Mouse (Mus musculus) embryonic facial prominence, embryonic 11.5 days (tissue): Measurements from ENCODE around the gene Haus4. TPM values are rescaled to one million over a fixed set of nuclear protein-coding genes. Genes with fewer than 3 reads are reported as not detected.
A peak's percentile ranks its signal among the peaks of the same experiment; 100 is the strongest.

ENCODE experiments used
- ATAC-seq: fragments of 200-750 bp; cut with Nextera tagmentation; replicated peaks from 2 replicates; pipeline ENCODE4 v1.8.0; 2017; ENCODE audit warnings: low read depth; ENCODE audit not compliant: insufficient number of reproducible peaks, low FRiP score, low TSS enrichment
- DNase-seq: peaks from one replicate; pipeline ENCODE4 v3.0.0-alpha.2; 2015; ENCODE audit warnings: low spot score
- H3K27ac ChIP-seq: fragments of 300-500 bp; sonication (generic); replicated peaks from 2 replicates; pipeline ENCODE4 v1.5.1; 2014; ENCODE audit warnings: mild to moderate bottlenecking, low read depth, low read length, control low read depth
- H3K27me3 ChIP-seq: fragments of 300-500 bp; sonication (generic); 2 replicates; pipeline ENCODE4 v1.6.1; 2014; ENCODE audit warnings: mild to moderate bottlenecking, low read length, moderate library complexity, mixed read lengths; ENCODE audit not compliant: control insufficient read depth, insufficient read depth
- H3K36me3 ChIP-seq: fragments of 300-500 bp; sonication (generic); replicated peaks from 2 replicates; pipeline ENCODE4 v1.6.1; 2014; ENCODE audit warnings: low read depth, mild to moderate bottlenecking, low read length, moderate library complexity, mixed read lengths; ENCODE audit not compliant: control insufficient read depth, insufficient read depth
- H3K4me1 ChIP-seq: fragments of 300-500 bp; sonication (generic); 2 replicates; pipeline ENCODE4 v1.6.1; 2014; ENCODE audit warnings: low read length, mixed read lengths; ENCODE audit not compliant: control insufficient read depth, insufficient read depth
- H3K4me2 ChIP-seq: fragments of 300-500 bp; sonication (generic); 2 replicates; pipeline ENCODE4 v1.6.1; 2014; ENCODE audit warnings: low read depth, mild to moderate bottlenecking, control low read depth, low read length, moderate library complexity
- H3K4me3 ChIP-seq: fragments of 300-500 bp; sonication (generic); 2 replicates; pipeline ENCODE4 v1.5.1; 2014; ENCODE audit warnings: low read depth, low read length, control low read depth
- H3K9ac ChIP-seq: fragments of 300-500 bp; sonication (generic); replicated peaks from 2 replicates; pipeline ENCODE4 v1.6.1; 2014; ENCODE audit warnings: mild to moderate bottlenecking, control low read depth, low read length
- H3K9me3 ChIP-seq: fragments of 300-500 bp; sonication (generic); replicated peaks from 2 replicates; pipeline ENCODE4 v1.6.1; 2016; ENCODE audit warnings: mild to moderate bottlenecking, low read length, inconsistent platforms, mixed read lengths; ENCODE audit not compliant: control insufficient read depth
- WGBS: fragments of 180-500 bp; shearing (Covaris S2); extraction: QIAGEN DNeasy Blood & Tissue Kit; methylation state at CpG from one replicate; pipeline ENCODE4 v1.1.7; 2014; 5-methylcytosine and 5-hydroxymethylcytosine counted together
- polyA plus RNA-seq: library from polyadenylated mRNA; unstranded; fragments of >200 nt; fragmentation: Nextera tagmentation; extraction: Ambion mirVana; gene quantifications from 2 replicates; pipeline ENCODE4 v1.2.1, GENCODE M21; 2014

Gene Haus4
- polyA plus RNA-seq, 1 experiment from 2014 or later: 43.4 TPM

GRCm38 (mm10) chr14:54594055-54594454 is 39.6 kb upstream of the Haus4 start:
- no peak overlapping the region for H3K27ac ChIP-seq
- H3K4me1 ChIP-seq: no peaks in the 10 kb centered on the region
- ATAC-seq: no peak
- no peak for DNase-seq
- H3K9me3 ChIP-seq: no peaks in the 10 kb centered on the region
- H3K4me3 ChIP-seq: no peak overlapping the region
- H3K27me3 ChIP-seq: no peaks in the 10 kb centered on the region
- no peaks in the 10 kb centered on the region for H3K36me3 ChIP-seq
- WGBS: 87% methylated on average over 3 of the region's 3 CpGs
- H3K9ac ChIP-seq: no peak overlapping the region
- no peak overlapping the region for H3K4me2 ChIP-seq

GRCm38 (mm10) chr14:54592319-54592934 is 38.0 kb upstream of the Haus4 start:
- Histone ChIP-seq H3K9me3 (no peaks in the 10 kb centered on the region), H3K4me2 (no peak overlapping the region), H3K9ac (no peak overlapping the region), H3K27me3 (no peaks in the 10 kb centered on the region), H3K4me3 (no peak overlapping the region), H3K36me3 (no peaks in the 10 kb centered on the region), H3K27ac (no peak overlapping the region), H3K4me1 (no peaks in the 10 kb centered on the region)
- ATAC-seq (no peak), DNase-seq (no peak)
- 75% methylated on average over 9 of the region's 10 CpGs for WGBS

- Histone ChIP-seq H3K4me3 (no peak overlapping the region), H3K4me1 (no peaks in the 10 kb centered on the region), H3K9ac (no peak overlapping the region), H3K27ac (no peak overlapping the region), H3K9me3 (no peaks in the 10 kb centered on the region), H3K36me3 (no peaks in the 10 kb centered on the region), H3K4me2 (no peak overlapping the region), H3K27me3 (no peaks in the 10 kb centered on the region)
- WGBS: 87% methylated on average over 16 of the region's 16 CpGs
- DNase-seq: no peak
- ATAC-seq: no peak
These were observed 36.6 kb upstream of the Haus4 start for GRCm38 (mm10) chr14:54591056-54591455.

- no peak overlapping the region for H3K9ac ChIP-seq
- no peaks in the 10 kb centered on the region for H3K27me3 ChIP-seq
- no peaks in the 10 kb centered on the region for H3K4me1 ChIP-seq
- no peak overlapping the region for H3K27ac ChIP-seq
- no peak for ATAC-seq
- H3K4me2 ChIP-seq: no peak overlapping the region
- no peaks in the 10 kb centered on the region for H3K36me3 ChIP-seq
- H3K4me3 ChIP-seq: no peak overlapping the region
- no peaks in the 10 kb centered on the region for H3K9me3 ChIP-seq
- WGBS: 43% methylated on average over 7 of the region's 7 CpGs
- DNase-seq: peak; percentile 79
These were observed 29.4 kb upstream of the Haus4 start for GRCm38 (mm10) chr14:54583681-54584338.

GRCm38 (mm10) chr14:54582536-54582935 is 28.1 kb upstream of the Haus4 start:
- DNase-seq: no peak
- 87% methylated on average over 9 of the region's 9 CpGs for WGBS

GRCm38 (mm10) chr14:54579638-54580037 is 25.2 kb upstream of the Haus4 start:
- Histone ChIP-seq H3K4me3 (no peak overlapping the region), H3K27ac (no peak overlapping the region), H3K4me2 (no peak overlapping the region), H3K9ac (no peak overlapping the region), H3K9me3 (no peaks in the 10 kb centered on the region), H3K36me3 (no peaks in the 10 kb centered on the region), H3K4me1 (peaks cover under 1% of the 10 kb centered on the region; the same call in 1 of the 2 replicates), H3K27me3 (no peaks in the 10 kb centered on the region)
- 77% methylated on average over 7 of the region's 7 CpGs for WGBS
- DNase-seq (no peak), ATAC-seq (no peak)

More at GRCm38 (mm10) chr14:54582536-54582935, 28.1 kb upstream of the Haus4 start:
- Histone ChIP-seq H3K9ac (no peak overlapping the region), H3K9me3 (no peaks in the 10 kb centered on the region), H3K27me3 (no peaks in the 10 kb centered on the region), H3K4me3 (no peak overlapping the region), H3K36me3 (no peaks in the 10 kb centered on the region), H3K27ac (no peak overlapping the region), H3K4me2 (no peak overlapping the region), H3K4me1 (no peaks in the 10 kb centered on the region)
- no peak for ATAC-seq

- H3K4me2 ChIP-seq: peak overlapping the region; percentile 86
- H3K9me3 ChIP-seq: no peaks in the 10 kb centered on the region
- H3K27me3 ChIP-seq: no peaks in the 10 kb centered on the region
- H3K27ac ChIP-seq: peak overlapping the region; percentile 80
- peaks cover 14% of the 10 kb centered on the region for H3K4me1 ChIP-seq
- no peaks in the 10 kb centered on the region for H3K36me3 ChIP-seq
- DNase-seq (peak; percentile 81), ATAC-seq (no peak)
- under 1% methylated on average over 10 of the region's 10 CpGs for WGBS
- H3K4me3 ChIP-seq: peak overlapping the region; percentile 98
- peak overlapping the region; percentile 89 for H3K9ac ChIP-seq
These were observed 23.6 kb upstream of the Haus4 start for GRCm38 (mm10) chr14:54578063-54578462.
